Mouse (Mus musculus) liver, adult 2 months (tissue): ENCODE measurements at regions not wholly inside any gene's neighbourhood (a gene's known extent, or its start where the extent isn't known, plus 50 kb on each side); places are given as distances from the start of the nearest gene placed in this dataset.

ENCODE experiments used
- CTCF ChIP-seq: fragments of 200-500 bp; IDR thresholded peaks from 2 replicates; pipeline ENCODE4 v1.5.1; 2011; ENCODE audit warnings: low read depth, low read length, control low read depth
- POLR2A ChIP-seq: fragments of 200-500 bp; IDR thresholded peaks from 2 replicates; pipeline ENCODE4 v1.6.1; 2011; ENCODE audit warnings: low read length, control low read depth; ENCODE audit not compliant: insufficient read depth; ENCODE audit errors: extremely low read depth

- TF ChIP-seq POLR2A = no peak
- no peak for TF ChIP-seq CTCF
Measured at GRCm38 (mm10) chr6:31107360-31107759, 148.5 kb upstream of the Klf14 start.
